Mouse (Mus musculus): Measurements from ENCODE around the gene Ubl7.
A peak's percentile ranks its signal among the peaks of the same experiment; 100 is the strongest.
"Not testable (repeated sequence)": the region's sequence is repeated elsewhere in the genome, so short reads cannot be mapped to it uniquely, and the experiment has no call there.

Gene Ubl7

DNA sequence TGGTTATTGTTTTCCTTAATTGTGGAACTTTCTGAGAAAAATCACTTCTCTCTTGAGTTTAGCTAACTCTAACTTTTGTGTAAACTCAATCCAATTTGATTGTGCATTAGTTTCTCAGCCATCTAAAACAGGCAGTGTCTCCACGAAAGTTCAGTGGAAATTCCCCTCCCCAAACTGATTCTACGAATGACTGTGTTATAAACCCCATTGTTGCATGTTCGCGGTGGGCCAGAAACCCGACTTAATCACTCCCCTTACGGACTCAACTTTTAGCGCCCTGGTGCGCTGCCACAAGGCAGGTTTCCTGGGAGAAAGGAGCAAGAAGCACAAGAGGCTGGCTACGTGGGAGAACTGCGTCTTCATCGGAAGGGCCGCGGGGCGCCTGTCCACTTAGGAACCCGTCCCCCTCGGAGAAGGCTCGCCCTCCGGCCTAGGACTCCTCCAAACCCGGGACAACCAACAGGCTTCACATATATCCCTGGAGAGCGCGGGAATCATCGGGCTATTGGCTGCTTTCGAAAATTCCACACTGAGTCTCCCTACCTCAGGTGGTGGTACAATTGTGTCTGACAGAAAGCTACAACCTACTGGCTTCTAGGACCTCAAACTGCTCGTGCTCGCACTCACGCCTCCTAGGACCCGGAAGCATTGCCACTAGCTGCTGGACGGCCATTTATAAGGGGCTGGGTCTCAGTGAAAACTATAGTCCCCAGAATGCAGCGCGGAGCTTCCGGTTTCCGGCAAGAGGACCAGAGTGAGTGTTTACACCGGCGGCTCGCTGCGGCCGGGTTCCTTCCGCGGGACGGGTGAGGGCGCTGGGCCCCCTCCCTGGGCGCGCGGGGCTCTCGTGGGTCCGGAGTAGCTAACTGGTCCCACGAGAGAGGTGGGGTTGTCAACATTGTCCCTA, at the start of gene Ubl7:
Gene Ubl7 (plus strand): TSS at position 726 of the 907 bp plus-strand sequence.
- DNase-seq (ENCODE audit: extremely low spot score, low read depth, low spot score), result peak; percentile 81

DNA sequence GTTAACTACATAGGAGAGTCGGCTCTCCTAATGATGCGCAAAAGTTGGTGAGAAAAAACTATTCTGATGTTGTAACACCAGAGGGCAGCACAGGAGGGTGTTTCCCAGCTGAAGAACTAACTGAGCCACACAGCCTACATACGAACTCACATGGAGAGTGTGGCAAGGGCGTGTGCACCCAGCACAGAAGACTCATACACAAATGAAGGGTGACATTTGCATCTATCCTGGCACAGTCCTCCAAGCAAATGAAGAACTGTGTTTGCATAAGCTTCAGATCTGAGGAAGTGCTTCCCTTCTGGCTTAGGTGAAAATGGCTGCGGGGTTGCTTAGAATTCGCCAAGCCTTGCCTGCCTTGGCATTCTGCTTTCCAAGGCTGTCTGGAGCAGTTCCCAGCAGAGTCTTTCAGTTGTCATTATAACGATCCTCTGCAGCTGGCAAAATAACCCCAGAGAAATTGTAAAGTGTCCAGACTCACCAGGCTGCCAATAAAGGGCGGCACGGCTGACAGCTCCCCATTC, 48.8 kb upstream of the Ubl7 start:
- no peak for DNase-seq (ENCODE audit: extremely low spot score, low read depth, low spot score)

DNA sequence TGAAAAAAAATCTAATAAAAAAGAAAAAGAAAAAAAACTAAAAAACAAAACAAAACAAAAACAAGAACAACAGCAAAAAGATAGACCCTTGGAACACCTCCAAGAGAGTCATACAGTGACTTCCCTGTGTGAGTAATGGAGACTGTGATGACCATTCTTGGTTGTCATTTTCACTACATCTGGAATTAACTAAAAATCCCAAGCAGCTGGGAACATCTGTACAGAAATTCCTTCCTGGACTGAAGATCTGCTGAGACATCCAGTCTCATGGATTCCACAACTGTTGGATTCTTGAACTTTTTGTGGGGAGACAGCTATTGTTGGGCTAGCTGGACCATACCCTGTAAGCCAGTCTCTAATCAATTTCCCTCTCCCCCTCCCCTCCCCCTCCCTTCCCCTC, 46.4 kb upstream of the Ubl7 start:
- DNase-seq (ENCODE audit: extremely low spot score, low read depth, low spot score), result no peak

DNA sequence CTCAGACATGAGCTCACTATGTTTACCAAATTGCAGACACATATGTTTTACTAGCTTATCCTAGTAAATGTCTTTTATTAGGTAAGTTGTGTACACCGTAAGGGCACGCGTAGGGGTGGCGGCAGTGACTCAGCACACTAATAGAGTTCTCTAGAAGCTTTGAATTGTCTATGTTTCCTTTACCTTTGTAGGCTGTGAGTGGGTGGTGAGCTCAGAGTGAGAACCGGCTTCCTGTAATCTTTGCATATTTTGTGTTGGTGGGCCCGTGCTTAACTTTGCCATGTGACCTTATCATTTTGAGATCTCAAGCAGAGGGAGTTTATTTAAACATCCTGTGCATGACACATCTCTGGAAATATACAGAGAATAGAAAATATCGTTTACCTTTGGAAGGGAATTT, 44.2 kb upstream of the Ubl7 start:
- DNase-seq (ENCODE audit: extremely low spot score, low read depth, low spot score), result no peak

DNA sequence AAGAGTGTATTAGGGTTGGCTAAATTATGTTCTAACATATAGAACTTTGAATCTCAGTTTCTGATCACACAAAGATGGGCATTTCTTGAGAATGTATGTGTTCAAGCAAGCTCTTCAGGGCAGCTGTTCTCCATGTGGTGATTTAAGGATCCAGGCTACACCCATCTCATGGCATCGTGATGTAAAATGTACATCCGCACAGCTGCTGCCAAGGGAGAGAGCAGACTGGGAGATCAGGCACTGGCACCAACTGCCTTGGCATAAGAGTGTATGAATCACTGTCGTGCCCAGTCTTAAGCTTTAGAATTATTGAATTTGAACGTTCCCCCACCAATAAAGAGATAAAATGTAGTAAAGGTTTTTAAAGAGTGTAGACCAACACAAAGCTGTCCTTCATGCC, 43.5 kb upstream of the Ubl7 start:
- DNase-seq (ENCODE audit: extremely low spot score, low read depth, low spot score), result no peak

DNA sequence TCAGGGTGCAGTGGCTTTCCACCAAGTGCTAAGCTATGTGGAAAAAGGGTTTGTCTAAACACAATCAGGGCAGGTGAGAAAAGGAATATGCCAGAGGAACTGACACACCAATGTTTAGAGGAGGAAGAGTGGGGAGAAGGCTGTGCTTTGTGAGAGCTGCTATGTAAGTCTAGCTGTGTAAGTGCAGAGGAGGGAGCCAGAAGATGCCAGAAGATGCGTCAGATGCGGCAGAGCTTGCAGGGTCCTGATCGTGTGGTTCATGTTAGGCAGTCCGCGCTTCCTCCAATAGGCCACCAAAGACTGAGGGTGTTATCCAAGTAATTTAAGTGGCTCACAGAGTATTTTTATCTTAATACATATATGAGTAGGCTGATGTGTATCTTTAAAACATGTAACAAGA, 42.9 kb upstream of the Ubl7 start:
- no peak for DNase-seq (ENCODE audit: extremely low spot score, low read depth, low spot score)

DNA sequence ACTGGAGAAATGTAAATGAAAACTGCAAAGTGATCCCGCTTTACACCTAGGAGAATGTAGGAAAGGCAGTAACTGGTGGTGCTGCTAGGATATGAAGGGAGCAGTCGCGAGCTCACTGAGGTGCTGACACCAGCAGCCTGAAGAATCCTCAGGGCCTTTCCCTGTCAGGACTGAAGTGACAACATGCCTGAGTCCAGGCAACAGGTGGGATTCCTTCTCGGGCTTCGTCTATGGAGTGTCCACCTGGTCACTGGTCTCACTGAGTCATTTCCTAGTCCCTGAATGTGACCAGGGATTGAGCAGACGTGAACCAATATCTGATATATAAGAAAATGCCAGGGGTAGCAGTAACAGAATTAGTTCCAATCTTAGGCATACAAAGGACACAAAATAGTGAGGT, 42.0 kb upstream of the Ubl7 start:
- DNase-seq (ENCODE audit: extremely low spot score, low read depth, low spot score), result no peak

DNA sequence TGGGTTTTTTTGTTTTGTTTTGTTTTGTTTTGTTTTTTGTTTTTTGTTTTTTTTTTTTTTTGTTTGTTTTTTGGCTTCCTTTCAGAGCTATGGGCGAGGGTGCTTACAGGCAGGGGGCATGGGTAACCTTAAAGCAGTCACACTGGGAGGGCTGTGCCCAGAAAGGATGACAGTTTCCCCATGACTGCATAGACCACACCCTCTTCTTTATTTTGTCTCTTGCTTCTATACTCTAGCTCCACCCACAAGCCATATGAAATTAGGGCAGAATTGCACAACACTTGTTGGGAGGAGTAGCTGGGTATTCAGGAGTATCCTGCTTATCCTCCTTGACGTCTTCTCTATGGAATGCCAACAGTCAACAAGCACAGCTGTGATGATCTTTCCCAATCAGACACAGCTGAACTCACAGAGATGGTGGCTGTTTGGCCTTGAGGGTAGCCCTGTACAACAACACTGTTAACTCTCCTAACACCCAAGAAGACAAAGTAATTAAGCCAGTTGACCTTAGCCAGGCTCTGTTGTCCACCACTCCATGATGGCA, 40.4 kb upstream of the Ubl7 start:
- DNase-seq (ENCODE audit: extremely low spot score, low read depth, low spot score), result no peak

DNA sequence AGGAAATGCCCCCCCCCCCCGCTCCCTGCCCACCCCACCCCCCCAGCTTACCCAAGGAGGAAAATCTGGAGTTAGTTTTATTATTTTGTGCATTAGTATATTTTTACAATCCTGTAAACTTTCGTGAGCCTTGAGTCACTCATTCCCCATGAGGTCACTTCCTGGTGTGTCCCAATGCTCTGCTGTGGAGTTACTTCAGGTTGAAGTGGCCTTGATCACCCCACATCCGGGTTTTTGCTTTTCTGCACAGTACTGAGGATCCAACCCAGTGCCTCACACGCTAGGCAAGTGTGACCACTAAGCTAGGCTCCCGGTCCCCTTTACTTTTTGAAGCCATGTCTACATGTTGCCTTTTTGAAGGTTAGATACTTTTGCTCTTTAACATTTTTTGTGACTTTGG, 36.6 kb upstream of the Ubl7 start:
- DNase-seq (ENCODE audit: extremely low spot score, low read depth, low spot score), result no peak

DNA sequence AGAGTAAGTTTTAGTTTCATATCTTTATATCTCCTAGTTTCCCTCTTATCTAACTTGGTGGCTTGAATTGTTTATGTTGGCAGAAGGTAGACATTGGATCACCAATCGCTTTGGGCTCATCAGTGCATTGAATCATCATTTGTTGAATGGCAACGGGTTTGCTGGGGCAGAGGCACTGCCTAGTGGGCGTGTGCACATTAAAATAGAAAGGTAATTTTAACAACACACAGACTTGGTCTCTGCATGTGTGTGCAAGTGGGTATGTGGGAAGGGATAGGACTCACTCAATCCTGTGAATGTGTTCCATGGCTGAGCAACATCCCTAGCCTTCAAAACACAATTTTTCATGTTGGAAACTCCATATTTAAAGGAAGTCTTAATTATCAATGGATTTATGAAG, 35.8 kb upstream of the Ubl7 start:
- DNase-seq (ENCODE audit: extremely low spot score, low read depth, low spot score), result no peak

DNA sequence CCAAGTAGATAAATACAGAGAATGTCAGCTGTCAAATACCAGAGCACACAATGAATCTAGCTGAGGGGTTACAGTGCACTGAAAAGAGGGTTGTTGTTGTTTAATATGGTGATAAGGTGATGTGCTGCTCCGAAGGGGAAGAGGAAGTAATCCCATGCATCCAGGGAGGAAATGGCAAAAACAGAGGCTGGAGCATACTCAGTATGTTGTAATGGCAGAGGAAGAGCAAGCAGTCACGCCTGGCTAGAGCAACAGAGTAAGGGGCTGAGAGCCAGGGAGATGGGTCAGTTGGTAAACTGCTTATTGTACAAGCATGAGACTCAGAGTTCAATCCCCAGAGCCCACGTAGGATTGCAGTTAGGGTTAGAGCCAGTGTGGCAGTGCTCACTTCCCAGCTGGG, 31.6 kb upstream of the Ubl7 start:
- DNase-seq (ENCODE audit: extremely low spot score, low read depth, low spot score), result no peak

DNA sequence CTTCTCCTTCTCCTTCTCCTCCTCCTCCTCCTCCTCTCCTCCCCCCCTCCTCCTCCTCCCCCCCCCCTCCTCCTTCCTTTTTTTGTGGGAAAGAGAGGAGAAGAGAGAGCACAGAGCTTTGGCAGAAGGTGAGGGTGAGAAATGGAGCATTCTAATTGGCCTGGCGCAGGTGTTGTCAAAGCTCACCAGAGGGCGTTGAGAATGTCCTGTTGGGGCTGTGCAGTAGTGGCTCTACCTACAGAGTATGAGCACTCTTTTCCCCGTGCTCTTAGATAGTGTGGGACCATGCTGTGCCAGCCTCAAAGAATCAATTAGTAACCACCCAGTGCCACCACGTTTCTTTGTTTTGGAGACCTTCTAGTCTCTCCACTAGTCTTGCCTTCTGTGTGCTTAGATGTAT, 30.5 kb upstream of the Ubl7 start:
- no peak for DNase-seq (ENCODE audit: extremely low spot score, low read depth, low spot score)

DNA sequence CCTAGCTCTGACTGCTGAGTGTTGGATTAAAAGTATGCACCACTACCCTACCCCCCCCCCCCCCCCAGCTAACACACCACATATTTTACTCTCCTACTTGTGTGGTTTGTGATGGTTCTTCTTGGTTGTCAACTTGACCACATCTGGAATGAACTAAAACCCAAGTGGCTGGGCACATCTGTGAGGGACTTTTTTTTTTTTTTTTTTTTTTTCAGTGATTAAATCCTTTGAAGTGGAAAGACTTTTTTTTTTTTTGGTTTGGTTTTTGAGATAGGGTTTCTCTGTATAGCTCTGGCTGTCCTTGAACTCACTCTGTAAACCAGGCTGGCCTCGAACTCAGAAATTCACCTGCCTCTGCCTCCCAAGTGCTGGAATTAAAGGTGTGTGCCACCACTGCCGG, 29.0 kb upstream of the Ubl7 start:
- DNase-seq (ENCODE audit: extremely low spot score, low read depth, low spot score), result not testable (repeated sequence)

DNA sequence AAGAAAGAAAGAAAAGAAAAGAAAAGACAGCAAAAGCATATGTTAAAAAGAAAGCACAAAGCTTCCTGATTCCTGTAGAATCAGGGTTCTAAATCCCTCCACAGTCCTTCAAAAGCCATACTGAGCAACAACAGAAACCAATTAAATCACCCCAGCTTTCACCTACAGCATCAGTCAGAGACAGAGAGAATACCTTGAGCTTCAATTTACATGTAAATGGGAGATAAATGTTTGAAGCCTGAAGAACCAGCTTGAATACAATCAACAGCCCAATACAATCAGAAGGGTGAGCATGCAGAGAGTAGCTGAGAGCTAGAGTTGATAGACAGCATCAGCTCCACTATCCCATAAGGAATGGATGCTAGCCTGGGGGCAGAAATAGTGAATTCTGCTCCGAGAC, 27.4 kb upstream of the Ubl7 start:
- no peak for DNase-seq (ENCODE audit: extremely low spot score, low read depth, low spot score)

DNA sequence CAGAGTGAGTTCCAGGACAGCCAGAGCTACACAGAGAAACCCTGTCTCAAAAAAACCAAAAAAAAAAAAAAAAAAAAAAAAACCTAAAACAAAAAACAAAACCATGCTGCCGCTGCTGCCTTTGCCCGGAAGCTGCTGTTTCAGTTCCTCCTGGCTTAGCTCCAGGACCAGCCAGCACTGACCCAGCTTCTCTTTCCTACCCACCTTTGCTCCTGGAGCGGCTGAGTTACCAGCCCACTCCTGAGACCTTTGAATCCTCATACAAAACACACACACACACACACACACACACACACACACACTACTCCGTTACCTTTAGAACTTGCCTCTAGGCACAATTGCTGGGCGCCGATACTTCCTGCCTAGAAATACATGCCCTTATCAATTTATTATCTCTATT, 22.7 kb upstream of the Ubl7 start:
- no peak for DNase-seq (ENCODE audit: extremely low spot score, low read depth, low spot score)

DNA sequence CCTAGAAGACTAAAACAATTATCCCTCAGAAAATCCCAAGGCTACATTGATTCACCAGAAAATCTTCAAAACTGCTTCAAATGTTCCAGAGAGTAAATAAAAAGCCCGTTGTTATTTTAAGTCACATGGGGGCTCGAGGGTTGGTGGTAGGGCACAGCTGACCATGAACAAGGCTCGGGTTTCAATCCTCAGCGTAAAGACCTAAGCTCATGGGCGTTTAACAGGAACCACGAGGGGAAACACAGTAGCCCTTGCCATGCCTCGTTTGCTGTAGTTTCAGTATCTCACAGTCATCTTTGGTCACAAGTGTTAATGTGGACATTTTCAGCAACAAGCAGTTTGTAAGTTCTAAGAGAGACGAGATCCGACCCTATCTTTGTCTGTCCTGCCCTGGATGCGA, 10.3 kb upstream of the Ubl7 start:
- DNase-seq (ENCODE audit: extremely low spot score, low read depth, low spot score), result no peak

DNA sequence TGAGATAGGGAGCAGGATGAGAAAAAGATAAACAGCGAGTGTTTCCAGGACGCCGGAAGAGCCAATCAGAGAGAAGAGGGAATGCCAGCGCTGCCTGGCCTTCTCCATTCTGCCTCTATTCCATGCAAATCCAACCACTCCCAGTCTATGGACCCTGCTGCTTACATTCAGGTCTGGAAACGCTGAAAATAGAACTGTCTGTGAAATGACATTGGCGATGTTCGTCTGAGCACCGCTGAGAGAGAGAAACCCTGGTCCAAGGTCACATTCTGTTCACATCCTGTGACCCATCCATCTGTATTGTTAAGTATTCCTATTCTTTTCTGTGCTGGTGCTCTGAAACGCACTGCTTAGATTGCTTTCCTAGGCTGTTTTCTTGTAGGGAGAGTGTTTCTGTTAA, 9.6 kb upstream of the Ubl7 start:
- DNase-seq (ENCODE audit: extremely low spot score, low read depth, low spot score), result no peak

DNA sequence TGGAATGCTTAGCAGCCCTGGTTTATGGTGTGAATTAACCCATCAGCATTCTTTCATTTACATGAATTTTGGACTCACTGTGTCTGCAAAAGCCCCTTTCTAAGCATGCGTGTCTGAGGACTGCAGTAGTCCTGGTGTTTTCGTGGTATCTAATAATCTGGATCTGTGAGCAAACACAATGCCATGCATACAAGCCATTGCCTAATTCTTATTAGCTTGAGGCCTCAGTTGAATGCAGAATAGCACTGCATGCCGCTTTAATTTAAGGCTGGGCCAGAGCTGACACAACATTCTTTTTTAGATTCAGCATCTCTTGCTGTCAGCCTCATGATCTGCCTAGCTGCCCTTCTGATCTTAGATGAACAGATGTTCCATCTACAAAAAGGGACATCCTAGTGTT, 9.2 kb upstream of the Ubl7 start:
- no peak for DNase-seq (ENCODE audit: extremely low spot score, low read depth, low spot score)

DNA sequence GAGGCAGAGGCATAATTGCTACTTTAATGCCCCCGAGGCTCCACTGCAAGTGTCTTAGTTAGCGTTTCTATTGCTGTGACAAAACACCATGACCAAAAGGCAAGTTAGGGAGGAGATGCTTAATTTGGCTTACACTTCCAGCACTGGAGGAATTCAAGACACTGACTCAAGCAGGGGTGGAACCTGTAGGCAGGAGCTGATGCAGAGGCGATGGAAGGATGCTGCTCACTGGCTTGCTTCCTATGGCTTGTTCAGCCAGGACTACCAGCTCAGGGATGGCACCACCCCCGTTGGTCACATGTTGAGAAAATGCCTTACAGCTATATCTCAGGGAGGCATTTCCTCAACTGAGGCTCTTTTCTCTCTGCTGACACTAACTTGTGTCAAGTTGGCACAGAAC, 8.6 kb upstream of the Ubl7 start:
- DNase-seq (ENCODE audit: extremely low spot score, low read depth, low spot score), result no peak

DNA sequence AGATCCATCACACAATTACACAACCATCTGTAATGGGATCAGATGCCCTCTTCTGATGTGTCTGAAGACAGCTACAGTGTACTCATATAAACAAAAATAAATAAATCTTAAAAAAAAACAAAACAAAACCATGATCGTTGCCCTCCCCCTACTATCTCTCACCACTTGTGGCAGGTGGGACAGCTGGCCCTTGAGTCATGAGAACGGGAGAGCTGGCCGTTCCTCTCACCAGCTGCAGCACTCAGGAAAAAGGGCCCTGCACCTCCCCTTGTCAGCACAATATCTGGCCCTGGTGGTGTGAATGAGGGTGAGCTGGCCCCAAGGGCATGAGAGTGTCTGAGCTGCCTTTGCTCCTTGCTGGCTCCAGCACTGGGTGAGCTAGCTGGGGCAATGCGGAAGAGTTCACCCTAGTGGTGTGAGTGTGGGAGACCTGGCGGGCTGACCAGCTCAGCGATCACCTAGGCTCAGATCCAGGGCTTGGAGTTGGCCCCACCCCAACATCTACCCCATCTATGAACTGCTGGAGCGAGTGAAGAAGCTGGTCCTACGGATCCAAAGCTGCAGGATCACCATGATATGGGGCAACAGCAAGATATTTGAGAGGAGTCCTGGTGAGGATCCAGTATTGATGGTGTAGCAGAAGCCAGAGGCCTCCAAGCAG, 7.1 kb upstream of the Ubl7 start:
- no peak for DNase-seq (ENCODE audit: extremely low spot score, low read depth, low spot score)

DNA sequence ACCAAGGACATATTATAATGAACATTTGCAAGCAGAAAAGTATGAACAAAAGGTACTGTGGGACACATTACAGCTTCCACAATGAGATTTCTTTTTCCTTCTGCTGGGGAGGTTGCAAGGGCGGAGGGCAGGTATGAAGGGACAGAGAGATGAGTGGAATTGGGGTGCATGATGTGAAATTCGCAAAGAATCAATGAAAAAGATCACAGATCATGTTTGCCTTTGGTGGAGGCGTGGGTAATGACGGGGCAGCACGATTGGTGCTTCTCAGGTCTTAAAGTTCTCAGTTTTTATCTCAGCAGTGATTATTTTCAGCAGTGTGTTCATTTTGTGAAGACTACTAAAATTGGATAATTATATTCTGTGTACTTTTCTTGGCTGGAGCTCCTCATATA, 6.5 kb upstream of the Ubl7 start:
- no peak for DNase-seq (ENCODE audit: extremely low spot score, low read depth, low spot score)

DNA sequence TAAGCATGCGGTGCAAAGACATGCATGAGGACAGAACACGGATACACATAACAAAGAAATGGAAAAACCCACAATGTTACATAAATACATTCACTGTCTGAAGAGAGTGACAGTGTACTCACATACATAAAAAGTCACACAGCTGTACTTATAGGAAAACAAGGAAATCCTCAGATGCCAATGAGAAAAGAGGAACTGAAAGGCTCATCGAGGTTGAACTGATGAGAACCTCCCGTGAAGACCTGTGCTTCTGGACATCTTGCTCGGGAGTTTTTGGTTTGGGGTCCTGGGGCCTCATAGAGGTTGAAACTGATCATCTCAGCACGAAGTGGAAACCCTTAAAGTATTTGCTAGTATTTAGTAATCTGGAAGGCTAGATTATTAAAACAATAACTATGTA, 3.6 kb upstream of the Ubl7 start:
- DNase-seq (ENCODE audit: extremely low spot score, low read depth, low spot score), result no peak
